Comparison of ENCODE assay signal across 31 mouse cellular contexts in genomic region chr14:122513511-122514036, GRCm38 (mm10). TPM values are rescaled to one million over a fixed set of nuclear protein-coding genes. Genes with fewer than 3 reads are reported as not detected.
DNase-seq lines count a peak whose midpoint lies in the region; ATAC-seq and TF ChIP-seq lines count a peak whose summit lies in the region.
"Had no signal": no experiment of that assay in that cellular context is flagged by ENCODE, and none has a peak within 500 bp of the region (broad histone marks: within the 10 kb centered on the region; RNA-seq: fewer than 3 reads in every experiment).

No protein-coding gene starts in this region.

- WGBS in kidney, embryonic 15.5 days, result 64% methylated on average over 1 of the region's 1 CpGs

- no peak for TF ChIP-seq CTCF in Patski (IDR thresholded peaks at IDR 0.05)

- POLR2A ChIA-PET in Patski (lab: Charles Lee), result no interaction called here

- no peak overlapping the region for H3K9ac ChIP-seq in kidney, embryonic 15.5 days
- H3K9ac ChIP-seq: embryonic facial prominence, embryonic 15.5 days; forebrain, embryonic 12.5 days; forebrain, postnatal 0 days; heart, embryonic 13.5 days; hindbrain, embryonic 15.5 days; midbrain, embryonic 13.5 days had no signal

- no peak for ATAC-seq in kidney, embryonic 15.5 days (replicated peaks; ENCODE audit: low FRiP score)
- ATAC-seq in Patski, result peak; percentile 47
- ATAC-seq: activated CD4-positive, CD25-positive, alpha-beta regulatory T cell, adult 4 months; forebrain, postnatal 0 days; inflammation-experienced regulatory T-cells, adult 6 months; midbrain, embryonic 13.5 days had no signal

- no peaks in the 10 kb centered on the region for H3K36me3 ChIP-seq in kidney, embryonic 15.5 days
- H3K36me3 ChIP-seq: embryonic facial prominence, embryonic 15.5 days; forebrain, embryonic 12.5 days; G1E; heart, embryonic 13.5 days; hindbrain, embryonic 10.5 days; hindbrain, embryonic 15.5 days; midbrain, embryonic 13.5 days had no signal

- no peak overlapping the region for H3K4me2 ChIP-seq in kidney, embryonic 15.5 days
- H3K4me2 ChIP-seq: embryonic facial prominence, embryonic 15.5 days; forebrain, embryonic 12.5 days; heart, embryonic 13.5 days; hindbrain, embryonic 15.5 days; midbrain, embryonic 13.5 days had no signal

- no peak overlapping the region for H3K27ac ChIP-seq in kidney, embryonic 15.5 days
- H3K27ac ChIP-seq: embryonic facial prominence, embryonic 15.5 days; forebrain, embryonic 12.5 days; heart, embryonic 13.5 days; hindbrain, embryonic 10.5 days; hindbrain, embryonic 15.5 days; kidney, postnatal 0 days; macrophage; midbrain, embryonic 13.5 days had no signal

- CTCF ChIA-PET in Patski (lab: Charles Lee), result no interaction called here

- H3K4me1 ChIP-seq in kidney, embryonic 15.5 days, result no peaks in the 10 kb centered on the region
- H3K4me1 ChIP-seq: embryonic facial prominence, embryonic 15.5 days; forebrain, embryonic 12.5 days; heart, embryonic 13.5 days; hindbrain, embryonic 10.5 days; hindbrain, embryonic 15.5 days; midbrain, embryonic 13.5 days had no signal

- H3K27me3 ChIP-seq in kidney, embryonic 15.5 days, result no peaks in the 10 kb centered on the region
- no peaks in the 10 kb centered on the region for H3K27me3 ChIP-seq in Patski
- H3K27me3 ChIP-seq: embryonic facial prominence, embryonic 15.5 days; forebrain, embryonic 12.5 days; hindbrain, embryonic 15.5 days; midbrain, embryonic 13.5 days had no signal

- peak; percentile 39 for DNase-seq in kidney, postnatal 10 days
- DNase-seq in lung, postnatal 10 days, result peak; percentile 19
- no peak for DNase-seq in lung, postnatal 36 days
- DNase-seq in Patski (ENCODE audit: low read depth, low spot score), result no peak
- DNase-seq in embryo, embryonic 11 days, result no peak
- DNase-seq in T-cell, adult 2 months (ENCODE audit: low spot score), result no peak
- DNase-seq: adrenal gland, adult 8-10 months; cerebellum, adult 8-10 months; cerebellum, postnatal 36 days; forebrain, postnatal 0 days; heart, postnatal 10 days; kidney, adult 2 months; liver; thymus, postnatal 4 days had no signal

- in situ Hi-C loops in Patski (cut with MboI; ENCODE audit: low pct_unique_long_range_greater_than_20kb), result loop anchor here (10.0 kb wide), 1 partner anchor 351 kb away; no protein-coding TSS in a partner anchor

- no peak overlapping the region for H3K4me3 ChIP-seq in kidney, embryonic 15.5 days (replicated peaks)
- H3K4me3 ChIP-seq: embryonic facial prominence, embryonic 15.5 days; forebrain, embryonic 12.5 days; heart, embryonic 13.5 days; hindbrain, embryonic 10.5 days; hindbrain, embryonic 15.5 days; midbrain, embryonic 13.5 days had no signal

- no peaks in the 10 kb centered on the region for H3K9me3 ChIP-seq in kidney, embryonic 15.5 days (replicated peaks)
- H3K9me3 ChIP-seq: embryonic facial prominence, embryonic 15.5 days; forebrain, embryonic 12.5 days; G1E; heart, embryonic 13.5 days; hindbrain, embryonic 10.5 days; hindbrain, embryonic 15.5 days; midbrain, embryonic 13.5 days had no signal

RNA-seq across cellular contexts. Expression of gene Pcca, which starts 20.6 kb away (rescaled TPM):
- polyA plus RNA-seq in kidney, embryonic 15.5 days (2015; fragmentation: Nextera tagmentation; extraction: Ambion mirVana), result 23.6 and 23.9 TPM in 2 replicates
- 63.1 TPM for polyA plus RNA-seq in Patski (2021)

RNA-seq across cellular contexts. Expression of gene Gm10837, which starts 23.2 kb away (rescaled TPM):
- polyA plus RNA-seq in kidney, embryonic 15.5 days (2015; fragmentation: Nextera tagmentation; extraction: Ambion mirVana), result not detected in 2 replicates
- not detected for polyA plus RNA-seq in Patski (2021)
- polyA plus RNA-seq: activated CD4-positive, CD25-positive, alpha-beta regulatory T cell, adult 4 months; embryonic facial prominence, embryonic 15.5 days; G1E; kidney, adult 2 months; kidney, postnatal 0 days; large intestine, adult 2 months; liver, embryonic 16.5 days; macrophage; stomach, embryonic 14.5 days; testis, adult 2 months; thymus, postnatal 0 days had no signal

RNA-seq across cellular contexts. Expression of gene Zic2, which starts 38.3 kb away (rescaled TPM):
- polyA plus RNA-seq in kidney, embryonic 15.5 days (2015; fragmentation: Nextera tagmentation; extraction: Ambion mirVana), result not detected in 2 replicates
- 16.2 TPM for polyA plus RNA-seq in Patski (2021)
- polyA plus RNA-seq: activated CD4-positive, CD25-positive, alpha-beta regulatory T cell, adult 4 months; G1E; heart, embryonic 13.5 days; inflammation-experienced regulatory T-cells, adult 6 months; kidney, adult 2 months; kidney, postnatal 0 days; large intestine, adult 2 months; liver, embryonic 16.5 days; macrophage; stomach, embryonic 14.5 days; thymus, postnatal 0 days had no signal

RNA-seq across cellular contexts. Expression of gene Zic5, which starts 48.1 kb away (rescaled TPM):
- 0.13 TPM in 1 of 2 replicates, not detected in the other for polyA plus RNA-seq in kidney, embryonic 15.5 days (2015; fragmentation: Nextera tagmentation; extraction: Ambion mirVana)
- 15.1 TPM for polyA plus RNA-seq in Patski (2021)
- polyA plus RNA-seq: G1E; heart, embryonic 13.5 days; kidney, adult 2 months; large intestine, adult 2 months; liver, embryonic 16.5 days; macrophage; stomach, embryonic 14.5 days; thymus, postnatal 0 days had no signal

Comparison
In these comparisons a context has a peak if more than half of its experiments do, and no peak if none do; other contexts are left out.
1. DNase-seq: peak in kidney, postnatal 10 days (single experiment) and lung, postnatal 10 days (single experiment); none in lung, postnatal 36 days (single experiment), Patski (single experiment), embryo, embryonic 11 days (single experiment) and T-cell, adult 2 months (single experiment).
2. RNA of gene Zic2, which starts 38.3 kb away (polyA plus RNA-seq): 16.2 TPM in Patski (single experiment); not detected in kidney, embryonic 15.5 days; every median in the first group is over 10 times any median in the second.